Mouse (Mus musculus) C3H10T1/2 (cell line): ENCODE results near the gene Zfp934. TPM values are rescaled to one million over a fixed set of nuclear protein-coding genes. Genes with fewer than 3 reads are reported as not detected.

Source experiments
- polyA plus RNA-seq, 2 experiments: library from polyadenylated mRNA; unstranded; fragments of >200 nt; fragmentation: generic; extraction: Trizol; gene quantifications; one replicate each; pipeline ENCODE4 v1.2.1; 2012; ENCODE audit warnings: missing spikeins in 2 of 2

Zfp934 gene
- polyA plus RNA-seq = 1 to 10 TPM in 1 of 2 experiments, under 1 TPM in 1; 0.50 to 3.1 TPM

GRCm38 (mm10) chr13:62571099-62571498, at the start of gene Zfp934:
Gene Zfp934, minus strand, starts transcription at chr13:62571199.

DNA sequence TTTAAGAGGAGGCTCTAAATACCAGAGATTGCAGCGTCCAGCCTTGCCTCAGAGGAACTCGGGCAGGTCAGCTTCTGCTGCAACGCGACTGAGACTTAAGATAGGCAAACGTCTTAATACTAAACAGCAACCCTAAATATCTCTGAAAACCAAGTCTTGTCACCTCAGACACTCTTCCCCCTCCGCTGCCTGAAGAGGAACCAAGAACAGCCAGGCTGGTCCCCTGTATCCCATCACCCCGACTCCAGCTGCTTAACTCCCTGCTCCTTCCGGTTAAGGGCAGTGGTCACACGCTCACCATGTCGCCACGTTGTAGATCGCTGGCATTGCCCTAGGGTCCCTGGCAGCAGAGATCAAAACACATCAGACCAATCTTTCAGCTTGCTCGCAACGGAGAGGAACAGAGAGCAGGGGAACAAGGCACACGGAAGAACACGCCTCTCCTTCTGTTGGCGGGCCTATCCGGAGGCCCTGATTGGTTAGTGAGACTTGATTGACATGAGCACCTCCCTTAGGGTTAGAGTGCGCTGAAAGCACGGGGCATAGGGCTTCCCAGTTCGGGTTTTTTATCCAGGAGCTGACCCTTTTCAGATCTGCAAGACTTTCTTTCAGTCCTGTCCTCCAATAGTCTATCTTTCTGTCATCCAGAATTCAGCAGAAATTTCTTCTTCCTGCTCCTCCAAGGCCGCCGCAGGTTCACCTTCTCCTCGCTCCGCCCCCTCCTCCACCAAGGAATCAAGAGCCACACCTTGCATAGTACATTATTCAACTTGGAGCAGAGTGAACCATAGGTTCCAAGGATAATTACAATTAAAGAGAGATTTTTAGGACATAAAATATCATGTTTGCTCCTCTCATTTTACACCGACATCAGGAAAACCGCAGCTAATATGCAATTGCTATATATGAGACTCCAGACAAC, 12.5 kb downstream of the Zfp934 start, which contains the start of gene Zfp935:
Zfp935 (minus strand) TSS at position 323 of the 922 bp plus-strand sequence.

GRCm38 (mm10) chr13:62466424-62467334, 104.3 kb downstream of the Zfp934 start, which contains the start of gene Gm49359:
Gene Gm49359, minus strand, starts transcription at chr13:62466832.

Other genes with a start within 250 kb of the Zfp934 start
- gene Gm3604, start 188.0 kb downstream of the Zfp934 start, polyA plus RNA-seq = under 1 TPM; 0.01 to 0.21 TPM
- gene Gm49359, start 104.4 kb downstream of the Zfp934 start, polyA plus RNA-seq = 1 to 10 TPM in 1 of 2 experiments, under 1 TPM in 1; 0.07 to 1.6 TPM
- not detected for gene Zfp935, start 12.7 kb downstream of the Zfp934 start, polyA plus RNA-seq
- under 1 TPM; 0.05 to 0.54 TPM for gene 6720489N17Rik, start 53.0 kb upstream of the Zfp934 start, polyA plus RNA-seq
- gene Platr25, start 189.5 kb upstream of the Zfp934 start, polyA plus RNA-seq = 1 to 10 TPM in 1 of 2 experiments, under 1 TPM in 1; 0.19 to 2.3 TPM
- under 1 TPM; 0.12 to 0.93 TPM for gene Gm5141, start 214.6 kb upstream of the Zfp934 start, polyA plus RNA-seq